Mouse (Mus musculus): Measurements from ENCODE around the gene Arhgef28. TPM values are rescaled to one million over a fixed set of nuclear protein-coding genes. Genes with fewer than 3 reads are reported as not detected.

The Arhgef28 gene
- polyA plus RNA-seq, 1 experiment from 2014 or later: 1.3 TPM

DNA sequence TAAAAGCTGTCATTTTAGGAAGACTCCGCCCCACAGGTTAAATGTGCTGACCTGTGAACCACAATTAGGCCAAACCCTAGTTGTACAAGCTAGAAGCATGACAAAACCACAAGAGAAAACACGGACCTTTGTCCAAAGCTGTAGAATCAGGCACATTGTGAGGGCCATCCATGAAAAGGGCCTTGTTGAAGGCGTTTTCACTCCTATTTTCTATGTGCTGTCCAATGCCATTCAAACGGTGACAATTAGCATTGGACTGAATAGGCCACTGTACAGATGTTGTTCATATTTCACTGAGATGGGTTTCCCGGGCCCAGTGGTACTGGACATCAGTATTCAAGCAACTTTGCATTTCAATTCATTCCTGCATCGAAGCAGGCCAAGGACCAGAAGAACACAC, 33.2 kb downstream of the Arhgef28 start:
- Histone ChIP-seq H3K27ac (ENCODE audit: low read length) (no peak overlapping the region), H3K9ac (ENCODE audit: low read depth, low read length) (no peak overlapping the region), H3K4me1 (ENCODE audit: control insufficient read depth, low read depth, low read length) (no peaks in the 10 kb centered on the region), H3K9me3 (replicated peaks; ENCODE audit: control insufficient read depth, low read length) (no peaks in the 10 kb centered on the region), H3K4me3 (ENCODE audit: low read depth, low read length) (no peak overlapping the region), H3K27me3 (ENCODE audit: control insufficient read depth, insufficient read depth, low read depth, low read length) (no peaks in the 10 kb centered on the region), H3K4me2 (ENCODE audit: low read depth, low read length) (no peak overlapping the region), H3K36me3 (ENCODE audit: control insufficient read depth, insufficient read depth) (no peaks in the 10 kb centered on the region)
- WGBS (ENCODE audit: insufficient replicate concordance): 65% methylated on average over 6 of the region's 6 CpGs
- no peak for ATAC-seq (ENCODE audit: low read depth)

DNA sequence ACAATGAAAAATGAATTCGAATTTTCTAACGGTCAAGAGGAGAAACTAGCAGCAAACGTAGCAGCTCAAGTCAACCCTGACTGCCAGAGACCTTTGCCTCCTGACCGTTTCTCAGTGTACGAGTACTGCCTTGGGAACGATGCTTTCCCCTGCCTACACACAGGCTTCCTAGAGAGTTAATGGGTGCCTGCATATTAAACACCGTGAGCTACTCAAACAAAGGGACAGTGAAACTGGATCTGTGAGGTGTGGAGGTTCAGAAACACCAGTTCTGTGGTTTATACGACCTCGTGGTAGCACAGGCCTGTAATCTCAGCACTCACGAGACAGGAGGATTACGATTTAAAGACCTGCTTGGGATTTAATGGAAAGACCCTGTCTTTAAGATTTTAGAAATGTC, 33.9 kb downstream of the Arhgef28 start:
- Histone ChIP-seq H3K36me3 (ENCODE audit: control insufficient read depth, insufficient read depth) (no peaks in the 10 kb centered on the region), H3K27ac (ENCODE audit: low read length) (no peak overlapping the region), H3K9me3 (replicated peaks; ENCODE audit: control insufficient read depth, low read length) (no peaks in the 10 kb centered on the region), H3K9ac (ENCODE audit: low read depth, low read length) (no peak overlapping the region), H3K27me3 (ENCODE audit: control insufficient read depth, insufficient read depth, low read depth, low read length) (no peaks in the 10 kb centered on the region), H3K4me3 (ENCODE audit: low read depth, low read length) (no peak overlapping the region), H3K4me2 (ENCODE audit: low read depth, low read length) (no peak overlapping the region), H3K4me1 (ENCODE audit: control insufficient read depth, low read depth, low read length) (no peaks in the 10 kb centered on the region)
- WGBS (ENCODE audit: insufficient replicate concordance): 65% methylated on average over 11 of the region's 11 CpGs
- ATAC-seq (ENCODE audit: low read depth): no peak

DNA sequence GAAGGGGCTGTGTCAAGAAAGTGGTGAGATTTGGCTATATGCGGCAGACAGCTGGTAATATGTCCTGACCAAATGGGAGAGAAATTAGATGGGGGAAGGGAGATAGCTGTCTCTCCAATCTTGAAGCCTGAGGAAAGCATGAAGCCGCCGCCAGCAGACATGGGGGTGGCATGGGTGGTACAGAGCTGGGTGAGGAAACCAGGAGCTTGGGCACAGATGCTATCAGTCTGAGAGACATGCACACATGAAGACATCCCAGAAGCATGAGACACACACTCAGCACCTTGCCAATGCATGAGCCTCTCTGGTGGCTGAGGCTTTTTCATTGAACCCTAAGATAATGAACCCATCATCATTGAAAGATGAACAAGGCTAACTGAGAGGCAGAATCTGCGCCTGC, 34.5 kb downstream of the Arhgef28 start:
- no peak overlapping the region for H3K4me3 ChIP-seq (ENCODE audit: low read depth, low read length)
- no peak overlapping the region for H3K4me2 ChIP-seq (ENCODE audit: low read depth, low read length)
- no peaks in the 10 kb centered on the region for H3K27me3 ChIP-seq (ENCODE audit: control insufficient read depth, insufficient read depth, low read depth, low read length)
- no peaks in the 10 kb centered on the region for H3K9me3 ChIP-seq (replicated peaks; ENCODE audit: control insufficient read depth, low read length)
- no peaks in the 10 kb centered on the region for H3K36me3 ChIP-seq (ENCODE audit: control insufficient read depth, insufficient read depth)
- no peak overlapping the region for H3K9ac ChIP-seq (ENCODE audit: low read depth, low read length)
- ATAC-seq (ENCODE audit: low read depth): no peak
- 74% methylated on average over 4 of the region's 4 CpGs for WGBS (ENCODE audit: insufficient replicate concordance)
- no peaks in the 10 kb centered on the region for H3K4me1 ChIP-seq (ENCODE audit: control insufficient read depth, low read depth, low read length)
- no peak overlapping the region for H3K27ac ChIP-seq (ENCODE audit: low read length)

DNA sequence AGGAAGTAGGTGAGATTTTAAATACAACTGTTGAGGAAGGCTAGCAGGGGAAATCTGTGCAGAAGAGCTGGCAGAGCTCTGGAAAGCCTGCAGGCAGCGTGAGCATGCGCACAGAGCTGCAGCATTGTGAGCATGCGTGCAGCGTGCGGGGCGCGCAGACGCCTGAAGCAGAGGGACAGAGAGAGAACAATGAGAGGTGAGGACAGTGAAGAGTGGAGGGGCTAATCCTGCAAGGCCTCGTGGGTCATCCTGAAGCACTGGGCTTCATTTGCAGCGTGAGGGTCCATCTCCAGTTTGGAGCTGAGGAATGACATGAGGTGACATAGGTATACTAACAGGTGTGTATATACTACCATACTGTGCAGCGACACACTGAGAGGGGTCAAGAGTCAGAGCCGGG, 35.0 kb downstream of the Arhgef28 start:
- no peak for ATAC-seq (ENCODE audit: low read depth)

DNA sequence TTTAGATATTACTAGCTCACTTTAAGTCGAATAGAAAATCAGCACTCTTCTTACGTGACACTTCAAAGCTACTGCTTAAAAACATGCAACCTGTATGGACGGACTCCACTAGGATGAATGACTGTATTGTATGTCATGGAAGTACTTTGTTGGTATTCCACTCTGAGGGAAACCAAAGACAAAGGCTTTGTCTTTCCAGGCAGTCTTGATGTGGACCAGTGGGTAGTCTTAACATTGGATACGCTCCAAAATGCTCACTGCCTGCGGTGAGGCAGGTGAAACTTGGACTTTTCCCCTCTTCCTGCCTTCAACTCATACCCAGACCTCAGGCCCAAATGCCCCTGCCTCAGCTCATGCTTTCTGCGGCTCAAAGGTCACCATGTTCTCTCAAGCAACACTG, 41.4 kb downstream of the Arhgef28 start:
- H3K4me1 ChIP-seq (ENCODE audit: control insufficient read depth, low read depth, low read length): no peaks in the 10 kb centered on the region
- no peaks in the 10 kb centered on the region for H3K27me3 ChIP-seq (ENCODE audit: control insufficient read depth, insufficient read depth, low read depth, low read length)
- WGBS (ENCODE audit: insufficient replicate concordance): 69% methylated on average over 6 of the region's 6 CpGs
- H3K36me3 ChIP-seq (ENCODE audit: control insufficient read depth, insufficient read depth): no peaks in the 10 kb centered on the region
- no peak overlapping the region for H3K4me2 ChIP-seq (ENCODE audit: low read depth, low read length)
- no peak for ATAC-seq (ENCODE audit: low read depth)
- no peaks in the 10 kb centered on the region for H3K9me3 ChIP-seq (replicated peaks; ENCODE audit: control insufficient read depth, low read length)
- H3K4me3 ChIP-seq (ENCODE audit: low read depth, low read length): no peak overlapping the region
- H3K9ac ChIP-seq (ENCODE audit: low read depth, low read length): no peak overlapping the region
- no peak overlapping the region for H3K27ac ChIP-seq (ENCODE audit: low read length)

More for the DNA sequence above, 35.0 kb downstream of the Arhgef28 start:
- no peak overlapping the region for H3K27ac ChIP-seq (ENCODE audit: low read length)
- H3K27me3 ChIP-seq (ENCODE audit: control insufficient read depth, insufficient read depth, low read depth, low read length): no peaks in the 10 kb centered on the region
- no peak overlapping the region for H3K4me2 ChIP-seq (ENCODE audit: low read depth, low read length)
- H3K4me1 ChIP-seq (ENCODE audit: control insufficient read depth, low read depth, low read length): no peaks in the 10 kb centered on the region
- no peak overlapping the region for H3K9ac ChIP-seq (ENCODE audit: low read depth, low read length)
- WGBS (ENCODE audit: insufficient replicate concordance): 81% methylated on average over 12 of the region's 12 CpGs
- H3K36me3 ChIP-seq (ENCODE audit: control insufficient read depth, insufficient read depth): no peaks in the 10 kb centered on the region
- H3K9me3 ChIP-seq (replicated peaks; ENCODE audit: control insufficient read depth, low read length): no peaks in the 10 kb centered on the region
- H3K4me3 ChIP-seq (ENCODE audit: low read depth, low read length): no peak overlapping the region

DNA sequence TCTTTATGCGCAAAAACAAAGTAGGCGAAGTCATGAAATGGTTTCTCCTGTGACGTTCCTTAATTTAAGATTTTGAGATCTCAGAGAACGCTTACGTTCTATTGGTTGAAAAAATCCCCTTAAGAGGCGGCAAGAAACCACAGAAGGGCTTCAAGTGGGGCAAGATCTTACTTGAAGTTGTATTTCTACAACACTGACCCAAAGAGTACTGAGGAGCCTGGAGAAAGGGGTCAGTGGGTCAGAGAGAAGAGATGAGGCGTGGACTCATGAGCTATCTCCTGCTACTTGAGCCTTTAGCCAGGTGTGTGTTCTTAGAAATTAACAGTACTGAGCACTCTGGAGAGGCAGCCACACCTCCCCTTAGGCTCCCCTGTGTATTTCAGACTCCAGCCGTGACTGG, 44.7 kb downstream of the Arhgef28 start:
- Histone ChIP-seq H3K4me1 (ENCODE audit: control insufficient read depth, low read depth, low read length) (no peaks in the 10 kb centered on the region), H3K9ac (ENCODE audit: low read depth, low read length) (no peak overlapping the region), H3K4me3 (ENCODE audit: low read depth, low read length) (no peak overlapping the region), H3K27ac (ENCODE audit: low read length) (no peak overlapping the region), H3K4me2 (ENCODE audit: low read depth, low read length) (no peak overlapping the region), H3K9me3 (replicated peaks; ENCODE audit: control insufficient read depth, low read length) (no peaks in the 10 kb centered on the region), H3K27me3 (ENCODE audit: control insufficient read depth, insufficient read depth, low read depth, low read length) (no peaks in the 10 kb centered on the region), H3K36me3 (ENCODE audit: control insufficient read depth, insufficient read depth) (no peaks in the 10 kb centered on the region)
- 67% methylated on average over 8 of the region's 8 CpGs for WGBS (ENCODE audit: insufficient replicate concordance)
- no peak for ATAC-seq (ENCODE audit: low read depth)

DNA sequence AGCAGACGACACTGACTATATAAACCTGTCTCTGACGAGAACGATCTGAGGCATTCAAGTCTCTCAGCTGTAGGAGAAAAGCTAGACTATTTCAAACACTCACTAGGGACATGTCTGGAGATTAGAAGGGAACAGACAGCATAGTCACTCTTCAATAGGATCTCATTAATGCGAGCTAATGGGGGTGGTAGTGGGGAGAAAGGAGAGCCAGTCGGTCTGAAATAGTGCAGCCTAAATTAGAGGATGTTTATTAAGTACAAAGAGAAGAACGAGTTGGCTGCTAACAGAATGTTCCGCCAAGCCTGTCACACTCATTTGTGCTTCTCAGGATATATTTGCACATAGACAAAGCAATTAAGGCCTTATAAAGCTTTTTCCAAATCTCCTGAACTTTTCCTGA, 49.6 kb downstream of the Arhgef28 start:
- no peak overlapping the region for H3K9ac ChIP-seq (ENCODE audit: low read depth, low read length)

DNA sequence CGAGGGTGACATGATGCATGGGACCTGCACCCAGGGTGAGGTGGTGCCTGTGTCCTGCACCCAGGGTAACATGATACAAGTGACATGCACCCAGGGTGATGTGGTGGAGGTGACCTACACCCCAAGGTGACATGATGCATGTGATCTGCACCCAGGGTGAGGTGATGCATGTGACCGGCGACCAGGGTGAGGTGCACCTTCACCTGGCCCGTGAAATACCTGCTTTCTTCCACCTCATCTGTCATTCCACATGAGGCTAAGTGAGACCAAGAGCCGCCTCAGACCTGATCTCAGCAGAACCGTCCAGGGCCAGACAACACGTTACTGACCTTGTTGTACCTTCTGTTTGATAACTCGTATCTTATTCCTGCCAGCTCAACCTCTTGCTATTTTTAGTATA, 53.5 kb downstream of the Arhgef28 start:
- Histone ChIP-seq H3K4me2 (ENCODE audit: low read depth, low read length) (no peak overlapping the region), H3K9ac (ENCODE audit: low read depth, low read length) (no peak overlapping the region), H3K27ac (ENCODE audit: low read length) (no peak overlapping the region), H3K9me3 (replicated peaks; ENCODE audit: control insufficient read depth, low read length) (no peaks in the 10 kb centered on the region), H3K36me3 (ENCODE audit: control insufficient read depth, insufficient read depth) (no peaks in the 10 kb centered on the region), H3K27me3 (ENCODE audit: control insufficient read depth, insufficient read depth, low read depth, low read length) (no peaks in the 10 kb centered on the region), H3K4me3 (ENCODE audit: low read depth, low read length) (no peak overlapping the region), H3K4me1 (ENCODE audit: control insufficient read depth, low read depth, low read length) (no peaks in the 10 kb centered on the region)
- ATAC-seq (ENCODE audit: low read depth): no peak
- 54% methylated on average over 8 of the region's 8 CpGs for WGBS (ENCODE audit: insufficient replicate concordance)

More for the DNA sequence above, 49.6 kb downstream of the Arhgef28 start:
- no peak for ATAC-seq (ENCODE audit: low read depth)
- Histone ChIP-seq H3K4me1 (ENCODE audit: control insufficient read depth, low read depth, low read length) (no peaks in the 10 kb centered on the region), H3K27ac (ENCODE audit: low read length) (no peak overlapping the region), H3K27me3 (ENCODE audit: control insufficient read depth, insufficient read depth, low read depth, low read length) (no peaks in the 10 kb centered on the region), H3K4me3 (ENCODE audit: low read depth, low read length) (no peak overlapping the region), H3K36me3 (ENCODE audit: control insufficient read depth, insufficient read depth) (no peaks in the 10 kb centered on the region), H3K9me3 (replicated peaks; ENCODE audit: control insufficient read depth, low read length) (no peaks in the 10 kb centered on the region), H3K4me2 (ENCODE audit: low read depth, low read length) (no peak overlapping the region)
- 69% methylated on average over 7 of the region's 7 CpGs for WGBS (ENCODE audit: insufficient replicate concordance)

DNA sequence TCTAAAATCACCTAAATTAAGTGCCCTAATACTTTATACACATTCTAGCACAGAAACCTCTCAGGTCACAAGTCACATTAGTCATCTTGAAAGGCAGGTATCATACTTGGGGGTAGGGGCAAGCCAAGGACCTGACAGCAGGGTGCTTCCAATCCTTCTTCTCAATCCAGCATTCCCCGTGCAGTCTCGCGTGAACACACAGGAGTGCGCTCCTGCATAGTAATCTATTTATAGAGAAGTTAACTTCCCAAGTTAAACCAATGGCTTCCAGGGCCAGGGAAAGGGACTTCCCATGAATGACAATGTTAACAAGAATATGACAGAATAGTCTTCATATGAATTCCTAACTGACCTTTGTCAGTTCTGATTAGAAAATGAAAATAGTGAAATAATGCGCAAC, 58.7 kb downstream of the Arhgef28 start:
- WGBS (ENCODE audit: insufficient replicate concordance): 84% methylated on average over 5 of the region's 5 CpGs
- Histone ChIP-seq H3K9me3 (replicated peaks; ENCODE audit: control insufficient read depth, low read length) (no peaks in the 10 kb centered on the region), H3K27me3 (ENCODE audit: control insufficient read depth, insufficient read depth, low read depth, low read length) (no peaks in the 10 kb centered on the region), H3K27ac (ENCODE audit: low read length) (no peak overlapping the region), H3K4me3 (ENCODE audit: low read depth, low read length) (no peak overlapping the region), H3K4me2 (ENCODE audit: low read depth, low read length) (no peak overlapping the region), H3K4me1 (ENCODE audit: control insufficient read depth, low read depth, low read length) (no peaks in the 10 kb centered on the region), H3K36me3 (ENCODE audit: control insufficient read depth, insufficient read depth) (no peaks in the 10 kb centered on the region), H3K9ac (ENCODE audit: low read depth, low read length) (no peak overlapping the region)
- ATAC-seq (ENCODE audit: low read depth): no peak
